Mouse (Mus musculus): ENCODE results near the gene 2210016L21Rik. TPM values are rescaled to one million over a fixed set of nuclear protein-coding genes. Genes with fewer than 3 reads are reported as not detected.

2210016L21Rik gene
- total and polyA plus RNA-seq, 2 experiments from 2014 or later: 81.0 to 170 TPM

GRCm38 (mm10) chr5:114978473-114978872 lies 36.5 kb downstream of the 2210016L21Rik start:
- no peak for ATAC-seq
- H3K9ac ChIP-seq: no peak overlapping the region
- DNase-seq: no peak
- no peaks in the 10 kb centered on the region for H3K36me3 ChIP-seq (ENCODE audit: insufficient read depth)
- H3K4me1 ChIP-seq (ENCODE audit: insufficient read depth): no peaks in the 10 kb centered on the region
- 44% methylated on average over 11 of the region's 11 CpGs for WGBS
- H3K4me3 ChIP-seq (ENCODE audit: low read depth, low read length): no peak overlapping the region
- H3K27me3 ChIP-seq (ENCODE audit: insufficient read depth, low read length): no peaks in the 10 kb centered on the region; the same call in 1 of the 2 replicates
- no peak overlapping the region for H3K4me2 ChIP-seq (ENCODE audit: low read depth)
- no peaks in the 10 kb centered on the region for H3K9me3 ChIP-seq (ENCODE audit: low read length)
- no peak overlapping the region for H3K27ac ChIP-seq (ENCODE audit: low read depth, low read length)
- TF ChIP-seq CTCF (IDR thresholded peaks at IDR 0.05; ENCODE audit: low read depth): no peak

- TF ChIP-seq CTCF (IDR thresholded peaks at IDR 0.05; ENCODE audit: low read depth): no peak
- Histone ChIP-seq H3K4me1 (ENCODE audit: insufficient read depth) (no peaks in the 10 kb centered on the region), H3K36me3 (ENCODE audit: insufficient read depth) (no peaks in the 10 kb centered on the region), H3K27me3 (ENCODE audit: insufficient read depth, low read length) (no peaks in the 10 kb centered on the region; the same call in 1 of the 2 replicates), H3K9ac (peak overlapping the region; percentile 31; the same call in 1 of the 2 replicates), H3K4me3 (ENCODE audit: low read depth, low read length) (peak overlapping the region; percentile 31), H3K4me2 (ENCODE audit: low read depth) (peak overlapping the region; percentile 76), H3K27ac (ENCODE audit: low read depth, low read length) (no peak overlapping the region), H3K9me3 (ENCODE audit: low read length) (no peaks in the 10 kb centered on the region)
- ATAC-seq: peak; percentile 78
- 2% methylated on average over 6 of the region's 6 CpGs for WGBS
- DNase-seq: peak; percentile 67
Observed at GRCm38 (mm10) chr5:114978888-114979249, 36.9 kb downstream of the 2210016L21Rik start.

DNA sequence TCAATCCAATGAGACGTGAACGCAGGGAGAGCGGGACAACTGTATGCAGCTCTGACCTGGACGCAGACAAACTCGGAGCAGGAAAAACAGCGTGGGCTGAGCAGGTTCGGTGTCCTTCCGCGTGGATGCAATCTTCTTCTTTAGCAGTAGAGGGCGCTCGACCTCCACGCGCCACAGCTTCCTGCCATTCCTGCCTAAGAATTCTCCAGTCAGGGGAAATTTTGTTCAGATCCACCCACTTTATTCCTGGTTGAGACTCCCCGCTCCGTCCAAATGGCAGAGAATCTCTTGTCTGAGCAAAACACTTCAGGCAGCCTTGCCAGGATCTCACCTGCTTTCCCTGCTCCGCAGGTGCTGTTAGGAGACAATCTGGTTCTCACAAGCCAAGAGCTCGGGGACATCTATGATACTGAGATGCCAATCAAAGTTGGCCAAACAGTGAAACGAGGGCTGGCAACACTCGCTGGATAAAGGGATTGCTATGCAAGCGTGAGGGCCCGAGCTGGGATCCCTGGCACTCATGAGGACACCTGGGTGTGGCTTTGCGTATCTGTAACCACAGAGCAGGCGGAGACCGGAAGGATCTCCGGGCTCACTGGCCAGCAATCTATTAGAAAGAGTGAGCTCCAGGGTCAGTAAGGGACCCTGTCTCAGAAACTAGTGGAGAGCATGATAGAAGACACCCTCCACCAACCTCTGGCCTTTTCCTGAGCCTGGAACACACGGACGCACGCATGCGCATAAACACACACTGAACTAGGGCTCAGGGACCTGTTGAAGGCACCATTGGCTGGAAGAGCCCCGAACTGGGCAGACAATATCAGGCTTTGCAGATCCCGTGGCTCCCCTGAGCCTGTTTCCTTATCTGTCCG lies 37.5 kb downstream of the 2210016L21Rik start:
- Histone ChIP-seq H3K9me3 (ENCODE audit: low read length) (no peaks in the 10 kb centered on the region), H3K4me3 (ENCODE audit: low read depth, low read length) (peak overlapping the region; percentile 31), H3K36me3 (ENCODE audit: insufficient read depth) (no peaks in the 10 kb centered on the region), H3K4me1 (ENCODE audit: insufficient read depth) (no peaks in the 10 kb centered on the region), H3K27ac (ENCODE audit: low read depth, low read length) (no peak overlapping the region), H3K9ac (peak overlapping the region; percentile 31; the same call in 1 of the 2 replicates), H3K27me3 (ENCODE audit: insufficient read depth, low read length) (no peaks in the 10 kb centered on the region; the same call in 1 of the 2 replicates), H3K4me2 (ENCODE audit: low read depth) (peak overlapping the region; percentile 76)
- 5% methylated on average over 32 of the region's 32 CpGs for WGBS
- TF ChIP-seq CTCF (IDR thresholded peaks at IDR 0.05; ENCODE audit: low read depth): peak; percentile 97
- ATAC-seq (peak; percentile 72), DNase-seq (peak; percentile 87)

- H3K9me3 ChIP-seq (ENCODE audit: low read length): no peaks in the 10 kb centered on the region
- no peaks in the 10 kb centered on the region for H3K4me1 ChIP-seq (ENCODE audit: insufficient read depth)
- no peak for DNase-seq
- 30% methylated on average over 16 of the region's 16 CpGs for WGBS
- H3K36me3 ChIP-seq (ENCODE audit: insufficient read depth): no peaks in the 10 kb centered on the region
- H3K27me3 ChIP-seq (ENCODE audit: insufficient read depth, low read length): no peaks in the 10 kb centered on the region; the same call in 1 of the 2 replicates
- no peak overlapping the region for H3K27ac ChIP-seq (ENCODE audit: low read depth, low read length)
- no peak for ATAC-seq
- no peak for TF ChIP-seq CTCF (IDR thresholded peaks at IDR 0.05; ENCODE audit: low read depth)
- peak overlapping the region; percentile 31 for H3K4me3 ChIP-seq (ENCODE audit: low read depth, low read length)
- H3K4me2 ChIP-seq (ENCODE audit: low read depth): peak overlapping the region; percentile 76
- no peak overlapping the region for H3K9ac ChIP-seq
Observed at GRCm38 (mm10) chr5:114980122-114980748, 38.3 kb downstream of the 2210016L21Rik start.

- H3K36me3 ChIP-seq (ENCODE audit: insufficient read depth): no peaks in the 10 kb centered on the region
- no peaks in the 10 kb centered on the region for H3K4me1 ChIP-seq (ENCODE audit: insufficient read depth)
- no peak overlapping the region for H3K9ac ChIP-seq
- TF ChIP-seq CTCF (IDR thresholded peaks at IDR 0.05; ENCODE audit: low read depth): no peak
- no peak overlapping the region for H3K4me2 ChIP-seq (ENCODE audit: low read depth)
- H3K27ac ChIP-seq (ENCODE audit: low read depth, low read length): no peak overlapping the region
- no peaks in the 10 kb centered on the region; the same call in 1 of the 2 replicates for H3K27me3 ChIP-seq (ENCODE audit: insufficient read depth, low read length)
- DNase-seq (no peak), ATAC-seq (no peak)
- H3K9me3 ChIP-seq (ENCODE audit: low read length): no peaks in the 10 kb centered on the region
- WGBS: 55% methylated on average over 15 of the region's 15 CpGs
- H3K4me3 ChIP-seq (ENCODE audit: low read depth, low read length): no peak overlapping the region
Observed at GRCm38 (mm10) chr5:114982001-114982400, 40.0 kb downstream of the 2210016L21Rik start.

- Histone ChIP-seq H3K4me3 (ENCODE audit: low read depth, low read length) (no peak overlapping the region), H3K9me3 (ENCODE audit: low read length) (no peaks in the 10 kb centered on the region), H3K27me3 (ENCODE audit: insufficient read depth, low read length) (no peaks in the 10 kb centered on the region; the same call in 1 of the 2 replicates), H3K27ac (ENCODE audit: low read depth, low read length) (no peak overlapping the region), H3K9ac (no peak overlapping the region), H3K4me1 (ENCODE audit: insufficient read depth) (no peaks in the 10 kb centered on the region), H3K36me3 (ENCODE audit: insufficient read depth) (no peaks in the 10 kb centered on the region), H3K4me2 (ENCODE audit: low read depth) (no peak overlapping the region)
- TF ChIP-seq CTCF (IDR thresholded peaks at IDR 0.05; ENCODE audit: low read depth): no peak
- DNase-seq: no peak
- ATAC-seq: no peak
Observed at GRCm38 (mm10) chr5:114985074-114985473, 43.1 kb downstream of the 2210016L21Rik start.

GRCm38 (mm10) chr5:114996447-114996846 lies 54.5 kb downstream of the 2210016L21Rik start:
- 84% methylated on average over 16 of the region's 16 CpGs for WGBS
- TF ChIP-seq CTCF (IDR thresholded peaks at IDR 0.05; ENCODE audit: low read depth): no peak
- no peak overlapping the region for H3K4me3 ChIP-seq (ENCODE audit: low read depth, low read length)
- ATAC-seq: no peak
- no peaks in the 10 kb centered on the region for H3K4me1 ChIP-seq (ENCODE audit: insufficient read depth)
- no peak overlapping the region for H3K27ac ChIP-seq (ENCODE audit: low read depth, low read length)
- H3K36me3 ChIP-seq (ENCODE audit: insufficient read depth): no peaks in the 10 kb centered on the region
- no peak overlapping the region for H3K9ac ChIP-seq
- no peaks in the 10 kb centered on the region for H3K27me3 ChIP-seq (ENCODE audit: insufficient read depth, low read length)
- H3K9me3 ChIP-seq (ENCODE audit: low read length): no peaks in the 10 kb centered on the region
- no peak for DNase-seq
- H3K4me2 ChIP-seq (ENCODE audit: low read depth): no peak overlapping the region

Data from forebrain, postnatal 0 days (tissue).